Mouse (Mus musculus) forebrain, embryonic 15.5 days (tissue): ENCODE results near the gene Akap11. TPM values are rescaled to one million over a fixed set of nuclear protein-coding genes. Genes with fewer than 3 reads are reported as not detected.

Source experiments
- ATAC-seq: fragments of 200-750 bp; cut with Nextera tagmentation; replicated peaks from 2 replicates; pipeline ENCODE4 v1.8.0; 2017; ENCODE audit warnings: mild to moderate bottlenecking, moderate TSS enrichment, moderate library complexity
- H3K27ac ChIP-seq: fragments of 300-500 bp; sonication (generic); replicated peaks from 2 replicates; pipeline ENCODE4 v1.5.1; 2015; ENCODE audit warnings: mild to moderate bottlenecking, inconsistent platforms
- H3K27me3 ChIP-seq: fragments of 300-500 bp; sonication (generic); 2 replicates; pipeline ENCODE4 v1.6.1; 2015; ENCODE audit warnings: inconsistent platforms
- H3K36me3 ChIP-seq: fragments of 300-500 bp; sonication (generic); 2 replicates; pipeline ENCODE4 v1.6.1; 2015; ENCODE audit warnings: mild to moderate bottlenecking, inconsistent platforms
- H3K4me1 ChIP-seq: fragments of 300-500 bp; sonication (generic); 2 replicates; pipeline ENCODE4 v1.6.1; 2015; ENCODE audit warnings: inconsistent platforms
- H3K4me2 ChIP-seq: fragments of 300-500 bp; sonication (generic); replicated peaks from 2 replicates; pipeline ENCODE4 v1.6.1; 2015; ENCODE audit warnings: mild to moderate bottlenecking, inconsistent platforms
- H3K4me3 ChIP-seq: fragments of 300-500 bp; sonication (generic); 2 replicates; pipeline ENCODE4 v1.5.1; 2015; ENCODE audit warnings: mild to moderate bottlenecking, inconsistent platforms
- H3K9ac ChIP-seq: fragments of 300-500 bp; sonication (generic); replicated peaks from 2 replicates; pipeline ENCODE4 v1.6.1; 2015; ENCODE audit warnings: mild to moderate bottlenecking, inconsistent platforms
- H3K9me3 ChIP-seq: fragments of 300-500 bp; sonication (generic); 2 replicates; pipeline ENCODE4 v1.6.1; 2016; ENCODE audit warnings: inconsistent platforms
- WGBS: fragments of 180-500 bp; shearing (Covaris S2); methylation state at CpG from one replicate; pipeline ENCODE4 v1.1.7; 2015; ENCODE audit warnings: mixed read lengths; 5-methylcytosine and 5-hydroxymethylcytosine counted together
- polyA plus RNA-seq: library from polyadenylated mRNA; unstranded; fragments of >200 nt; fragmentation: Nextera tagmentation; extraction: Ambion mirVana; gene quantifications from 2 replicates; pipeline ENCODE4 v1.2.1, GENCODE M21; 2015

Gene Akap11
- polyA plus RNA-seq, 1 experiment from 2014 or later, result 39.2 TPM

- no peaks in the 10 kb centered on the region for H3K27me3 ChIP-seq
- H3K27ac ChIP-seq, result no peak overlapping the region
- WGBS, result 82% methylated on average over 4 of the region's 4 CpGs
- no peaks in the 10 kb centered on the region for H3K36me3 ChIP-seq
- H3K4me3 ChIP-seq, result no peak overlapping the region
- no peak for ATAC-seq
- no peaks in the 10 kb centered on the region for H3K9me3 ChIP-seq
- H3K4me2 ChIP-seq, result no peak overlapping the region
- H3K9ac ChIP-seq, result no peak overlapping the region
- no peaks in the 10 kb centered on the region for H3K4me1 ChIP-seq
Measured at GRCm38 (mm10) chr14:78470714-78471113, 65.9 kb downstream of the Akap11 start.

DNA sequence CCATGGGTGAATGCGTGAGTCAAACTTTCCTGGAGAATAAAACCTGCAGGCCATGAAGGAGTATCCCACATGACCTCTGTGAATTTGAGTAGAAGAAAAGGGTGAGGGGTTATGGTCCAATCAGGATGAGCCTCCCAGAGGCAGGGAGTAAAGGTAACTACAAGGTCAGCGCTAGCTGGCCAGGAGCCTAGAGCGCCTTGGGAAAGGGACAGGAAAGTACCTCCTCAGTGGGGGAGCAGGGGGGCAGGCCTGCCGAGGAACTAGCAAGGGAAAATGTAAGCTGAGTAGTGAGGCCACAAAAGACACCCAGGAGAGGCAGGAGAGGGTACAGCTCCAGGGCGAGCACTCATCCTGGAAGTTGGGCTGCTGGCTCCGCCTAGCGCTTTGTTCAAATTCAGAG lies 67.6 kb downstream of the Akap11 start:
- Histone ChIP-seq H3K27me3 (no peaks in the 10 kb centered on the region), H3K9ac (no peak overlapping the region), H3K4me1 (no peaks in the 10 kb centered on the region), H3K4me3 (no peak overlapping the region), H3K27ac (no peak overlapping the region), H3K9me3 (no peaks in the 10 kb centered on the region), H3K36me3 (no peaks in the 10 kb centered on the region), H3K4me2 (no peak overlapping the region)
- WGBS, result 78% methylated on average over 7 of the region's 7 CpGs
- ATAC-seq, result no peak

DNA sequence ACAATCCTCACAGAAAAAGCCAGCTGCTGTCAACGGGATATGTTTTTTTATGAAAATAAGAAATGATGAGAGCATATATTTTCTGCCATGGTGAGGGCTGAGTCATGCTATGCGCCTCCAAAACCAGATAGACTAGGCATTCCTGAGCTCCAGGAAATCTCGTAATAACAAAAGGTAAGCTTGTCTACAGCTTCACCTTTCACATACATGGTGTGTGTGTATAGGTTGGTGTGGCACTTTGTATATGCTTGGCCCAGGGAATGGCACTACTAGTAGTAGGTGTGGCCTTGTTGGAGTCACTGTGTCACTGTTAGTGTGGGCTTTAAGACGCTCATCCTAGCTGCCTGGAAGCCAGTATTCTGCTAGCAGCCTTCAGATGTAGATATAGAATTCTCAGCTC lies 68.6 kb downstream of the Akap11 start:
- Histone ChIP-seq H3K27me3 (no peaks in the 10 kb centered on the region), H3K4me2 (no peak overlapping the region), H3K36me3 (no peaks in the 10 kb centered on the region), H3K9me3 (no peaks in the 10 kb centered on the region), H3K27ac (no peak overlapping the region), H3K4me1 (no peaks in the 10 kb centered on the region), H3K4me3 (no peak overlapping the region), H3K9ac (no peak overlapping the region)
- no peak for ATAC-seq
- 93% methylated on average over 4 of the region's 4 CpGs for WGBS

DNA sequence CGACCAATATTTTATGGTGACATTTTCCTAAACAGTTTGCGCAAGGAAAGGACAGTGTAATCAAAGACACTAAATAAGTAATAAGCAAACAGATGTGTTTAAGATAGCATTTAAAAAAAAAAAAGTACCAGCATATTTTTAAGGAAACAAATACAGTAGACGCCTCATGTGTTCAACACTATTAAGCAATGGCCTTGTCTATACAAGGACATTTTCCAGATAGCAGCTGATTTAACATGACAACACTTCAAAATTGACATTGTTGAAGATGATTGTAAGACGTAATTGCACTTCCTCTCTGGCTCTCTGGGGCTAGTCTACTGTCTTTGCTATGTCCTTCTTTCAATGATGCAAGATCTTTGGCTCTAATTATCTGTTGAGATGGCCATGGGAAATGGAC lies 72.3 kb downstream of the Akap11 start:
- H3K4me1 ChIP-seq, result no peaks in the 10 kb centered on the region
- no peaks in the 10 kb centered on the region for H3K9me3 ChIP-seq
- no peak overlapping the region for H3K9ac ChIP-seq
- H3K27ac ChIP-seq, result no peak overlapping the region
- no peaks in the 10 kb centered on the region for H3K36me3 ChIP-seq
- no peak overlapping the region for H3K4me3 ChIP-seq
- H3K4me2 ChIP-seq, result no peak overlapping the region
- no peak for ATAC-seq
- H3K27me3 ChIP-seq, result no peaks in the 10 kb centered on the region
- WGBS, result 93% methylated on average over 4 of the region's 4 CpGs

DNA sequence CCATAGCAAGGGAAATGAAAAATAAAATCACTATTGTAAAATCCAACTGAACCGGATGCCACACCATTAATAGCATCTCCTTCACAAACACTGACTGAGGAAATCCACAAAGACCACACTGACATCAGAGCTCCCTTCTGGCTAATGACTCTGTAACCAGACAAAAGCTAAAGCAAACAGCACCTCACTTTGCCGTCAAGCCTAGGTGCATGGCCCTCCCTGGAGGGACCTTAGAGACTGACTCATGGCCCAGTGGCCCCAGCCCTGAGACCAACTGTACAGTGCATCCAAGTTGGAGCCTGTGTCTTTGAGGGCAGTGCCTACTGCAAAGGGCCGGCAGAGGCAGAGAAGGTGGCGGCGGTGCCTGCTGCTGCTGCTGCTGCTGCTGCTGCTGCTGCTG lies 77.5 kb downstream of the Akap11 start:
- Histone ChIP-seq H3K4me1 (no peaks in the 10 kb centered on the region), H3K9me3 (no peaks in the 10 kb centered on the region), H3K27ac (no peak overlapping the region), H3K9ac (no peak overlapping the region), H3K36me3 (no peaks in the 10 kb centered on the region), H3K4me2 (no peak overlapping the region), H3K4me3 (no peak overlapping the region), H3K27me3 (no peaks in the 10 kb centered on the region)
- ATAC-seq, result no peak
- WGBS, result 64% methylated on average over 5 of the region's 5 CpGs

GRCm38 (mm10) chr14:78458705-78459104 lies 77.9 kb downstream of the Akap11 start:
- WGBS, result 80% methylated on average over 5 of the region's 5 CpGs
- no peak for ATAC-seq
- Histone ChIP-seq H3K9ac (no peak overlapping the region), H3K4me3 (no peak overlapping the region), H3K36me3 (no peaks in the 10 kb centered on the region), H3K4me1 (no peaks in the 10 kb centered on the region), H3K27ac (no peak overlapping the region), H3K4me2 (no peak overlapping the region), H3K9me3 (no peaks in the 10 kb centered on the region), H3K27me3 (no peaks in the 10 kb centered on the region)

- WGBS, result 68% methylated on average over 5 of the region's 5 CpGs
- no peak for ATAC-seq
- no peak overlapping the region for H3K4me2 ChIP-seq
- no peak overlapping the region for H3K4me3 ChIP-seq
- H3K9me3 ChIP-seq, result no peaks in the 10 kb centered on the region
- H3K36me3 ChIP-seq, result no peaks in the 10 kb centered on the region
- H3K4me1 ChIP-seq, result no peaks in the 10 kb centered on the region
- H3K9ac ChIP-seq, result no peak overlapping the region
- H3K27ac ChIP-seq, result no peak overlapping the region
- no peaks in the 10 kb centered on the region for H3K27me3 ChIP-seq
Measured at GRCm38 (mm10) chr14:78454970-78455369, 81.6 kb downstream of the Akap11 start.

- H3K4me2 ChIP-seq, result no peak overlapping the region
- 82% methylated on average over 11 of the region's 11 CpGs for WGBS
Measured at GRCm38 (mm10) chr14:78448807-78449406, 87.7 kb downstream of the Akap11 start.

DNA sequence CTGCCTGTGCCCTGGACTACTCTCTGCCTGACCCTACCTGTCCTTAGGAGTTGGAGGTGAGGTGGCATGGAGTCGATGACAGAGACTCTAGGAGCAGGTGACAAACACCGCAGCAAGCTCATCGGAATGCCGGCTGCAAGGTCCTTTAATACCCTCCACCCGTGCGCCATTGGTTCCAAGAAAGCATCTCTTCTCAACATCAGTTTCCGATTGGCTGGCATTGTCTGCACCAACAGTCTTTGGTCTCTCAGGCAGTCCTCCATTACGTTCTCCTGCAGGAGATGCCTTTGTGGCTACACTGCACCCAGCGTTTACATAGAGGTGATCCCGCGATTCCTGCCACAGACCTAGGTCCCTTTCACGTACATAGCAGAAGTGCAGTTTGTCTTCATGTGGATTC lies 88.6 kb downstream of the Akap11 start:
- Histone ChIP-seq H3K27me3 (no peaks in the 10 kb centered on the region), H3K4me2 (no peak overlapping the region), H3K9me3 (no peaks in the 10 kb centered on the region), H3K4me3 (no peak overlapping the region), H3K9ac (no peak overlapping the region), H3K36me3 (no peaks in the 10 kb centered on the region), H3K4me1 (no peaks in the 10 kb centered on the region), H3K27ac (no peak overlapping the region)
- ATAC-seq, result no peak
- 92% methylated on average over 12 of the region's 12 CpGs for WGBS

More at GRCm38 (mm10) chr14:78448807-78449406, 87.7 kb downstream of the Akap11 start:
- H3K27me3 ChIP-seq, result no peaks in the 10 kb centered on the region
- H3K27ac ChIP-seq, result no peak overlapping the region
- ATAC-seq, result no peak
- H3K9ac ChIP-seq, result no peak overlapping the region
- H3K36me3 ChIP-seq, result no peaks in the 10 kb centered on the region
- H3K4me1 ChIP-seq, result no peaks in the 10 kb centered on the region
- H3K4me3 ChIP-seq, result no peak overlapping the region
- no peaks in the 10 kb centered on the region for H3K9me3 ChIP-seq

GRCm38 (mm10) chr14:78447542-78447941 lies 89.1 kb downstream of the Akap11 start:
- no peak overlapping the region for H3K9ac ChIP-seq
- no peak overlapping the region for H3K27ac ChIP-seq
- no peaks in the 10 kb centered on the region for H3K9me3 ChIP-seq
- H3K36me3 ChIP-seq, result no peaks in the 10 kb centered on the region
- H3K4me1 ChIP-seq, result no peaks in the 10 kb centered on the region
- no peaks in the 10 kb centered on the region for H3K27me3 ChIP-seq
- no peak for ATAC-seq
- no peak overlapping the region for H3K4me3 ChIP-seq
- WGBS, result 89% methylated on average over 3 of the region's 3 CpGs
- H3K4me2 ChIP-seq, result no peak overlapping the region

Other genes starting within 250 kb of the Akap11 start
- 0.10 TPM in 1 of 2 replicates, not detected in the other for gene Tnfsf11, start 228.8 kb downstream of the Akap11 start, polyA plus RNA-seq
- 2.6 and 2.8 TPM in 2 replicates for gene Dgkh, start 196.0 kb upstream of the Akap11 start, polyA plus RNA-seq